Mouse (Mus musculus): ENCODE results near the gene Abcg2. TPM values are rescaled to one million over a fixed set of nuclear protein-coding genes. Genes with fewer than 3 reads are reported as not detected.

Gene Abcg2
- polyA plus RNA-seq, 1 experiment from 2014 or later, result 49.9 TPM

DNA sequence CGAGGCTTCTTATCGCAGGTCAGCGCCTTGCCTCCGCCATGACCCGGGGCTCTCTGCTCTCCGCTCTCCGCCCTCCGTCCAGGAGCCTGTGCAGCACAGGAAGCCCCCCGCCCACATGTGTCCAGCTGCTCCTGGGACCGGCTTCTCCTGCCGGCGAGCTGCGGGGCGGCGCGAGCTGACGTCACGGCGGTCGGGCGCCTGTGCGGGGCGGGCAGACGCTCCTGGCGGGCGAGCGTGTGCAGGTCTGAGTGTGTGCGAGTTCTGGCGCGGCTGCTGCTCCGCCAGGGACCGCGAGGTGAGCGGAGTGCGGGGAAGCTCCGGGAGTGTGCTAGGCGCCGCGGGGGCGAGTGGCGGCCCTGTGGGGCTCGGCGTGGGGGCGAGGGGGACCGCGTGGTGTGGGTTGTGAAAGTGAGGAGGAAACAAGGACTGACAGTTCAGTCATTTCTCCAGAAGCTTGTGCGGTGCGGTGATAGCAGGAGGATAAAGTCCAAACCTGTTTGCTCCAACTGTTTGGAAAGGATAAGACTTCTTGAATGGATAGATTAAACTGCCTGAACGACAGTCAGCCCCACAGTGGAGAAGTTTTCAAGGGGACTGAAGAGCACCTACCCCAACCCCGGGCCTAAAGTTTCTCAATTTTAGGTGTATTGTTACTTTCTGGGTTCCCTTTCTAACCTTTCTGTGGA, 56.2 kb downstream of the Abcg2 start:
- no peaks in the 10 kb centered on the region for H3K4me1 ChIP-seq
- peak; percentile 88 for ATAC-seq (ENCODE audit: insufficient number of reproducible peaks, low FRiP score, low TSS enrichment, low read depth)
- H3K9me3 ChIP-seq, result no peaks in the 10 kb centered on the region
- H3K27me3 ChIP-seq, result no peaks in the 10 kb centered on the region
- whole genome bisulfite sequencing, result under 1% methylated on average over 50 of the region's 50 CpGs
- H3K9ac ChIP-seq, result peak overlapping the region; percentile 48
- peak overlapping the region; percentile 87 for H3K4me2 ChIP-seq
- peak overlapping the region; percentile 59 for H3K4me3 ChIP-seq
- H3K36me3 ChIP-seq, result no peaks in the 10 kb centered on the region
- peak overlapping the region; percentile 11 for H3K27ac ChIP-seq

DNA sequence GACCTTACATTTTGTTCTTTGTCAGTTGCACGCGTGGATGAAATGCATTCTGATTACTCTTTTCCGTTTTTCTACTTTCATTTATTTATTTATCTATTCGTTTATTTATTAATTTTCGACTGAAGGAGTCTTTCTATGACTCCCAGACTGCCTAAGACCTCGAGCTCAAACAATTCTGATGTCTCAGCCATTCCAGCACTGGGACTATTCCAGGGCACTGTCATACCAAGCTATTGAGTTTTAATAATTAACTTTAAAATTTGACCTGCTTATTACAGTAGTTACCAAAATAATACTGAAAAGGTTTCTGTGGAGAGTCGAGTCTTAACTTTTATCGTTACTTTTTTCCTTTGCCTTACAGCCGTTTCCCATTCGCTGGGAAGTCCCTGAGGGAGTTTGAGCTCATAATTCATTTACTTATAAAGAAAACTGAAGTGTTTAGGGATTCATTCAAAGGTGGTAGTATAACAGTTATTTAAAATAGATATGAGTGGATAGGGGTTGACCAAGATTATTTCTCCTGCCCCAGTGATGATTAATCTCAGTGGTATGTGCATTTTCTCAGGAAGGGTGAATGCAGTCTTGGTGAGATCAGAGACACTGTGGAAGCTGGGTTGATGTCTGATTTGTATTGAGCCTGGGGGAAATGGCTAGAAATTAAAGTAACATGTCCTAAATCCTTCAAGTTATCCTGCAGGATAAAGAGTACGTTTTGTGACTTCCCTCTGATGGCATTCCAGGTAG, 56.9 kb downstream of the Abcg2 start:
- peak overlapping the region; percentile 59 for H3K4me3 ChIP-seq
- H3K9ac ChIP-seq, result no peak overlapping the region
- no peak overlapping the region for H3K27ac ChIP-seq
- H3K27me3 ChIP-seq, result no peaks in the 10 kb centered on the region
- WGBS, result 26% methylated on average over 11 of the region's 11 CpGs
- no peaks in the 10 kb centered on the region for H3K4me1 ChIP-seq
- no peaks in the 10 kb centered on the region for H3K36me3 ChIP-seq
- H3K4me2 ChIP-seq, result peak overlapping the region; percentile 87
- ATAC-seq (ENCODE audit: insufficient number of reproducible peaks, low FRiP score, low TSS enrichment, low read depth), result no peak
- H3K9me3 ChIP-seq, result no peaks in the 10 kb centered on the region

DNA sequence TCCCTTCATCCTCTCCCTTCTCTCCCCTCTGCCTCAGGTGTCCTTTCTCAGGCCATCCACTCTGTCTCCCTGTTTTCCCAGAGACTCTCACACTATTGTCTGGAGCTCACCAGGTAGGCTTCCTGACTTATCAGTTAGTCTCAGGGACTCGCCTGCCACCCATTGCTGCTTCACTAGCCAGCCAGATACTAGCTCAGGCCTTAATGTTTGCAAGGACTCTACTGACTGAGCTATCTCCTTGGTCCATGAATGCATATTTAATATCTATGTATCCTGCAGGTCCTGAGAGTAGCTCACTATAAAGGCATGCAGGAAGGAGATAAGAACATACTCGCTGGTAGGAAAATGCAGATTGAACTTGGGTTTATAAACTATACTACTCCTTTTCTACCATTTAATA, 57.9 kb downstream of the Abcg2 start:
- Histone ChIP-seq H3K4me2 (no peak overlapping the region), H3K4me3 (no peak overlapping the region), H3K9me3 (no peaks in the 10 kb centered on the region), H3K36me3 (no peaks in the 10 kb centered on the region), H3K27ac (no peak overlapping the region), H3K27me3 (no peaks in the 10 kb centered on the region), H3K4me1 (no peaks in the 10 kb centered on the region), H3K9ac (no peak overlapping the region)
- 88% methylated on average over 2 of the region's 2 CpGs for WGBS
- no peak for ATAC-seq (ENCODE audit: insufficient number of reproducible peaks, low FRiP score, low TSS enrichment, low read depth)

DNA sequence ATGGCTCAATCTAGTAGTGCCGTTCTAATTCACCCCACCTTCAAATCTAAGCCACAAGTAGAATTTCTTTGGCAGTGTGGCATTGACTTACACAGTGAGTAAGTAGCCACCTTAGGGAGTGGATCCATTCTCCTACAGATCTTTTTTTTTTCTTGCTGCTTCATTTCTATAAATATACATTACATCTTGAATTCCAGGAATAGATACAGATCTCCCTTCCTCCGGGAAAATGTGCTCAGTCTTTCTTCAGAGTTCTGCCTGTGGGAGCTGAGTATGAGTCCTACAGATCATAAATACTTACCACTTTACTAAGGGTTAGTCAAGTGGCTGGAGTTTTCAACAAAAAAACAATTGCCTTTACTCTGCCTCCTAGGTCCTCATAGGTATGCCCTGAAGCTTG, 60.3 kb downstream of the Abcg2 start:
- no peaks in the 10 kb centered on the region for H3K27me3 ChIP-seq
- H3K4me2 ChIP-seq, result no peak overlapping the region
- no peak overlapping the region for H3K4me3 ChIP-seq
- no peak for ATAC-seq (ENCODE audit: insufficient number of reproducible peaks, low FRiP score, low TSS enrichment, low read depth)
- no peaks in the 10 kb centered on the region for H3K4me1 ChIP-seq
- no peak overlapping the region for H3K27ac ChIP-seq
- no peak overlapping the region for H3K9ac ChIP-seq
- 65% methylated on average over 2 of the region's 2 CpGs for WGBS
- H3K36me3 ChIP-seq, result no peaks in the 10 kb centered on the region
- no peaks in the 10 kb centered on the region for H3K9me3 ChIP-seq

DNA sequence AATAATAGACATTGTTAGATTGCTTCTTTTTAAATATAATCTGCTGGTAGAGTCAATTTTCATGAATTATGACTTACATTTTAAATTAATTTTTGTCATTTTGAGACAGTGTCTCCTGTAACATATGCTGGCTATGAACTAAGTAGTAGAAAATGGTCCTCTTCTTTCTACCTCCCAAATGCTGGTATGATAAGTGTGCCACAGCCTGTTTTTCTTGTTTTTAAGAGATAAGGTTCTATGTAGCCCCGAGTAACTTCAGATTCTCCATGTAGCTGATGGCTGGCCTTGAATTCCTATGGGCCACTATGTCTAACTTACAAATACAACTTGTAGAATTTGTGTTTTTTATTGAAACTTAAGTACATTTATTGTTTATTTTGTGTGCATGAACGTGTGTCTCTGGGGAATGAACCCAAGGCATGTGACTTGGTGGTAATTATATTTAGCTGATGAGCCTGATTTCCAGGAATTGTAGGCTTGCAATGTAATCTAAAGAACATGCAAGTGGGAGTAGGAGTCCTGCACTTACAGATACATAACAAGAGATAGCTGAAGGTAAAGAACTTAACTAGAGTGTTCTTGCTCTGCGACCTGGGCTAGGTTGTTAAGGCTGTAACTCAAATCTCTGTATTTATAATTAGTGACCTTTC, 63.9 kb downstream of the Abcg2 start:
- no peaks in the 10 kb centered on the region for H3K27me3 ChIP-seq
- H3K27ac ChIP-seq, result no peak overlapping the region
- no peak overlapping the region for H3K9ac ChIP-seq
- H3K36me3 ChIP-seq, result no peaks in the 10 kb centered on the region
- no peak overlapping the region for H3K4me3 ChIP-seq
- no peaks in the 10 kb centered on the region for H3K4me1 ChIP-seq
- no peak for ATAC-seq (ENCODE audit: insufficient number of reproducible peaks, low FRiP score, low TSS enrichment, low read depth)
- WGBS, result 70% methylated on average over 3 of the region's 3 CpGs
- H3K9me3 ChIP-seq, result no peaks in the 10 kb centered on the region
- H3K4me2 ChIP-seq, result no peak overlapping the region

DNA sequence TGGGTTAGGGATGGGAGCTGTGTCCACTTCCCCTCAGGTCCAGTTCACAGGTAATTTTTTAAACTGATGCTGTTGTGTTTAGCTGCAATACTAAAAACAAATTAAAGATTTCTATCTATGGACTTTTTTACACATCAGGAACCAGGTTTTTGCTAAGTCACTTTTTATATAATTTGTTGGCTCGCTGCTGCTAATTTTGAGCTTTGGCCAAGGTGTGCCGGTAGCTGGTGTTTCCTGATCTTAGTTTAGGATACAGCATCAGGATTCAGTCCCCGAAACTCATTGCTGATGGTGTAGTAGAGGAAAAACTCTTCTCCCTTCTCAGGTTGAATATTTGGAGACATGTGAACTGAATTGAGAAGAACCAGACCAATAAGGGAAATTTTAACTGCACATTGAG, 65.8 kb downstream of the Abcg2 start:
- 79% methylated on average over 3 of the region's 3 CpGs for WGBS
- Histone ChIP-seq H3K27me3 (no peaks in the 10 kb centered on the region), H3K9ac (no peak overlapping the region), H3K4me3 (no peak overlapping the region), H3K9me3 (no peaks in the 10 kb centered on the region), H3K4me2 (no peak overlapping the region), H3K4me1 (no peaks in the 10 kb centered on the region), H3K36me3 (no peaks in the 10 kb centered on the region), H3K27ac (no peak overlapping the region)
- no peak for ATAC-seq (ENCODE audit: insufficient number of reproducible peaks, low FRiP score, low TSS enrichment, low read depth)

DNA sequence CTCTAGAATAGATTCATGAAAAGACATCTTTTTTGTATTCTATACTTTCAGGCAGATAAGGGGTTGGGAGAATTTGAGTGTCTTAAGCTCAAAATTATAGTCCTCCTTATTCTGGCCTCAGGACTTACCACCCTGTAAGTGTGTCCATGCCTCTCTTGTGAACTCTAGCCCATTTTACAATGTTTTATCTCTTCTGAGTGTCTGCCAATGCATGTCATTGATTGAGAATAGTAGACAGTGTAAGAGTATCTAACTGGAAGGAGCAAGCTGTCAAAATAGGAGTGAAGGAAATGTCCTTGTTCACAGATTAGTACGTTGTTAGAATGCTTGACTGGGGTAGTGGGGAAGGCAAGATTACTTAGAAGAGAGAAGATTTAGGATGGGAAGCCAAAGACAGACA, 66.7 kb downstream of the Abcg2 start:
- 84% methylated on average over 1 of the region's 1 CpGs for WGBS
- ATAC-seq (ENCODE audit: insufficient number of reproducible peaks, low FRiP score, low TSS enrichment, low read depth), result no peak
- Histone ChIP-seq H3K4me2 (no peak overlapping the region), H3K9ac (no peak overlapping the region), H3K9me3 (no peaks in the 10 kb centered on the region), H3K27me3 (no peaks in the 10 kb centered on the region), H3K4me3 (no peak overlapping the region), H3K36me3 (no peaks in the 10 kb centered on the region), H3K27ac (no peak overlapping the region), H3K4me1 (no peaks in the 10 kb centered on the region)

DNA sequence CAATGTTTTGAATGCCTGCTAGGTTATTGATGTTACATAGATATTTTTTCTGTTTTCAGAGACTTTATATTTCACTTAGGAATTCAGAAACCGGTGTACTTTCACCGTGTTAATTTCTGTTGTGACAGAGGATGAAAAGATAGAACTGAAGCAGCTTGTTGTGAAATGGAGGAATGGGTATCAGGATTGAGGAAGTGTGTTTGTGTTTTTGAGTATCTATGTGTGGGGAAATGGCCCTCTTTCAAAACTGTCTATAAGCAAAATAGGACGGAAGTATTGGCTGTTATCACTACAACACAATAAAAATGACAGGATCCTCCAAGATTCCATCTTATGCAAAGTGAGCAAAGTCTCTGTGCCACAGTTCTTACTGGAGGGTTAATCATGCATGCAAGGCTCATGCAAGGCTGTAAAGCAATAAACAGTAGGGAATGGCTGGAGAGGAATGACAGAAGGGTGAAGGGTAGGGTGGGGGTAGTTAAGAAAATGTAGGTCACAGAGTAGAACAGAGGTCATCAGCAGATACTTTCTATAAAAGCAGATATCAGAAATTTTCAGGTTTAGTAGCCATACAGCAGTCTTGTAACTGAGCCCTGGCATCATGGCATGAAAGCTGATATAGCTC, 76.7 kb downstream of the Abcg2 start:
- no peak overlapping the region for H3K4me3 ChIP-seq
- 77% methylated on average over 3 of the region's 3 CpGs for WGBS
- no peaks in the 10 kb centered on the region for H3K27me3 ChIP-seq
- ATAC-seq (ENCODE audit: insufficient number of reproducible peaks, low FRiP score, low TSS enrichment, low read depth), result no peak
- no peak overlapping the region for H3K9ac ChIP-seq
- H3K4me1 ChIP-seq, result no peaks in the 10 kb centered on the region
- H3K27ac ChIP-seq, result no peak overlapping the region
- no peaks in the 10 kb centered on the region for H3K36me3 ChIP-seq
- H3K4me2 ChIP-seq, result no peak overlapping the region
- H3K9me3 ChIP-seq, result no peaks in the 10 kb centered on the region

DNA sequence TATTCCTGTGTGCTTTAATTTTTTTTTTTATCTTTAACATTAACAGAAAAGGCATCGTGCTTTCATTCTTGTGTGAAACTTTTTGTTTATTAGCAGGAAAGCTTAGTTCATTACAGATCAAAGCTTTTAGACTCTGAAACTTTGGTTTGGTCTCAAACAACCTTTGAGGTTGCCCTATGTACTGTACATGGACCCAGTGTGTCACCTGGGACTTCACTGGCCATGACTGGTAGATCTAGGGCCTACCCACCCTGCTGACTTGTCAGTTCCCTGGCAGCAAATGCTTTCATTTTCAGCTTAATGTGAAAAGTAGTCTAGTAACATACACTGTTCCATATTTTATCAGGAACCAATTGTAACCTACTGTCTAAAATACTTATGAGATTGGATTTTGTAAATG, 93.5 kb downstream of the Abcg2 start:
- Histone ChIP-seq H3K9me3 (no peaks in the 10 kb centered on the region), H3K9ac (no peak overlapping the region), H3K4me1 (no peaks in the 10 kb centered on the region), H3K4me2 (no peak overlapping the region), H3K36me3 (peaks cover 5% of the 10 kb centered on the region), H3K27me3 (no peaks in the 10 kb centered on the region), H3K27ac (no peak overlapping the region), H3K4me3 (no peak overlapping the region)
- no peak for ATAC-seq (ENCODE audit: insufficient number of reproducible peaks, low FRiP score, low TSS enrichment, low read depth)
- WGBS, result 89% methylated on average over 1 of the region's 1 CpGs

DNA sequence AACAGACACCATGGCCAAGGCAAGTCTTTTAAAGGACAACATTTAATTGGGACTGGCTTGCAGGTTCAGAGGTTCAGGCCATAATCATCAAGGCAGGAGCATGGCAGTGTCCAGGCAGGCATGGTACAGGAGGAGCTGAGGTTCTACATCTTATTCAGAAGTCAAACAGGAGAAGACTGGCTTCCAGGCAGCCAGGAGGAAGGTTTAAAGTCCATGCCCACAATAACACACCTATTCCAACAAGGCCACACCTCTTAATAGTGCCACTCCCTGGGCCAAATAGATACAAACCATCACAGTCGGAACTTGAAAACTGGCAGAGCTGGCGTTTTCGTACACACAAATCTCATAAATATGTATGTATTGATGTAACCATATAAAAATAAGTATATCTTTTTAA, 94.2 kb downstream of the Abcg2 start:
- H3K4me2 ChIP-seq, result no peak overlapping the region
- no peak for ATAC-seq (ENCODE audit: insufficient number of reproducible peaks, low FRiP score, low TSS enrichment, low read depth)
- no peak overlapping the region for H3K4me3 ChIP-seq
- no peak overlapping the region for H3K27ac ChIP-seq
- no peaks in the 10 kb centered on the region for H3K9me3 ChIP-seq
- no peak overlapping the region for H3K9ac ChIP-seq
- no peaks in the 10 kb centered on the region for H3K4me1 ChIP-seq
- 92% methylated on average over 3 of the region's 3 CpGs for WGBS
- H3K36me3 ChIP-seq, result peaks cover 5% of the 10 kb centered on the region
- H3K27me3 ChIP-seq, result no peaks in the 10 kb centered on the region

DNA sequence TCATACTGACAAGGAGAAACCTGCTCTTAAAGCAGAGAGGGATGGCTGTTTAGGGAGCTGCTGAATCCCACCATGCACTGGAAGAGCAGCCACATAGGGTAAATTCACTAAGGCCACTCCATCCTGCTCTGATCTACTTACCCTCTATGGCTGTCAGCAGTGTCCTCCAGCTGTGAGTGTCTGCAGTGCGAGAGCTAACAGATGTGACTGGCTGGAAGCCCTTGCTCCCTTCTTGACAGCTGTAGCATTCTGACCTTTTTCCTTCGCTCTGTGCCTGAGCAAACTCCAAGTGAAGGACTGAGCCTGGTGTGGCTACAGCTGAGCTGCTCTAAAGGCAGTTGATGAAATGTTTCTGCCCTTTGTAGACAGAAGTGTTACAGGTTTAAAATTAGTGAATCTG, 107.3 kb downstream of the Abcg2 start:
- ATAC-seq (ENCODE audit: insufficient number of reproducible peaks, low FRiP score, low TSS enrichment, low read depth), result no peak
- Histone ChIP-seq H3K4me3 (no peak overlapping the region), H3K9me3 (no peaks in the 10 kb centered on the region), H3K27me3 (no peaks in the 10 kb centered on the region), H3K36me3 (no peaks in the 10 kb centered on the region), H3K4me2 (no peak overlapping the region), H3K27ac (no peak overlapping the region), H3K9ac (no peak overlapping the region), H3K4me1 (no peaks in the 10 kb centered on the region)
- WGBS, result 69% methylated on average over 2 of the region's 2 CpGs

DNA sequence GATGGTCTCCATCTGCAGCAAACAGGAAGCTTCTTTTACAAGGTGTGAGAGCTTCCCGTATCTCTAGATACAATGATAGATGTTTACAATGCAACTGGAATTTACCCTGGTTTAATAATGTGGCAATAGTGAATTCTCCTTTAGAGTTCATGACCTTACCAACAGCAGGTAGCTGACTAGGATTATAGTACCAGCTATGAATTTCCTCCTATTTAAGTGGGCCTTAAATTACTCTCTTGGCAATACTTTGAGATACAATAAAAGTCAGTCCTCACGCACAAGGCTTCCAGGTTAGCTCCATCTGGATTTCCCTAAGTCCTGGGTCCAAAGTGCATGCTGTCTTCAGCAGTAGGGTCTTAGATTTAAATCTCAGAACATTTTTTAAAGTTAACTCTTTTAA, 109.9 kb downstream of the Abcg2 start:
- no peak for ATAC-seq (ENCODE audit: insufficient number of reproducible peaks, low FRiP score, low TSS enrichment, low read depth)
- Histone ChIP-seq H3K36me3 (no peaks in the 10 kb centered on the region), H3K27me3 (no peaks in the 10 kb centered on the region), H3K9ac (no peak overlapping the region), H3K4me1 (no peaks in the 10 kb centered on the region), H3K27ac (no peak overlapping the region), H3K4me3 (no peak overlapping the region), H3K4me2 (no peak overlapping the region), H3K9me3 (no peaks in the 10 kb centered on the region)
- 45% methylated on average over 2 of the region's 2 CpGs for WGBS

All from limb, embryonic 15.5 days (tissue).